Mouse (Mus musculus) embryonic stem cell, embryonic (primary cell): ENCODE data around the gene Frmpd1.

ENCODE experiments used
- CTCF ChIA-PET, 4 experiments: fragments of 300-600 bp in 2 of 4; fragments of 350-600 bp in 2 of 4; sonication (Branson Sonifier 250); formaldehyde crosslinking; loops; one replicate each; lab custom pipeline; 2022; ENCODE audit warnings: inconsistent platforms in 2 of 4; lab: Charles Lee
- POLR2A ChIA-PET, 4 experiments: fragments of 300-600 bp in 2 of 4; fragments of 350-600 bp in 2 of 4; sonication (Branson Sonifier 250); formaldehyde crosslinking; loops; one replicate each; lab custom pipeline; 2022; ENCODE audit warnings: antibody characterized with exemption in 4 of 4, inconsistent platforms in 1 of 4; lab: Charles Lee

Gene Frmpd1

DNA sequence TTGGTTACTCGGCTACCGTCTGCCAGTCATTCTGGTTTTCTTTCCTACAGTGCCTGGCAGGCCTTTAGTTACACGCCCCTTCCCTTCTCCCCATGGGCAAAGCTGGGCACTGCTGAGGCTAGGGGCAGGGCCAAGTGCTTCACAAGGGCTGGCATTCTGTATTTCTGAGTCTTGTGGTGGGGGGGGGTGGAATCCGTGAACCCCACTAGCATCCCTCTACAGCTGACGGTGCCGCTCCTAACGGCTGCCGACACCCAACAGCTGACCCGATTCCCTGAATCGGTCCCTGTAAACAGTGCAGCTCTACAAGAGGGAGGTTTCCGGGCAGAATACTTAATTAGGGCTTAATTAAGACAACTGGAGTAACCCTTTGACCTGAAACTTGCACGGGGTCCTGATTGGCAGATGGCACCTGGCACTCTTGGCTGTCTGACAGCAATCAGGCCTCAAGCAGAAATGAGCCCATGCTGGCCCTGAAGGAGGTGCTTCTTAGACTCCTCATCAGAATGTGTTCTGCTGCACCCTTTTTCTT, 24.2 kb downstream of the Frmpd1 start:
- CTCF ChIA-PET: interaction anchor here in 1 of 4 experiments (0.6 kb wide), 1 partner anchor 1446 kb away, joined by 3 read pairs; no protein-coding TSS in a partner anchor

DNA sequence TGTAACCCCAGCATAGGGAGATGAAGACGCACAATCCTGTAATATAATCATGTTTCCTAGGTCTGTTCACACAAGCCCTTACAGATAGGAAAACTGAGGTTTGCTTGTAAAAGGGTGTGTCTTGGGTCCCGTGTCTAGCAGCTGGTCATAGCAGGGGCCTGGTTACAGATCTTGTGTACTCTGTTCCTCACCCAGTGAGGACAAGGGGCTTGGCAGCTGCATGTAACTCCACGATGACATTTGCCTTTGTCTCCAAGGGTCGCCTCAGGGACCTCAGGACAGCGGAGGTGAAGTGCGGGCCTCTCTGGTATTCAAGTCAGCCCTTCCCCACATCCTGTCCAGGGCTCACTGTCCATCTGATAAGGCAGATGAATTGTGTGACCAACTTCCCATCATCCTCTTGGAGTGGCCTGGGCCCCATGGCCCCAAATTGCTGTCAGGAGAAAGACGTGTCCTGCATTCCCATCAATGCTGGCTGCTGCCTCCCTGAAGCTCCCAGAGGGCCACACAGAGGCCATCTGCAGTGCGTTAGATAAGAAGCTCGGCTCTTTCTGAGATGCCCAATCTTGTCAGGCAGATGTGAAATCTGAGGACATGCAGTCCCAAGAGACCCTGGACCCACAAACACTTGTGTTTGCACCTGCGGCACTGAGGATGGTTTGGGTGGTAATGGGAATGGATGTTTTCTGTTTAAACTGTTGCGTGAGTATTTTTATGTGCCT, 27.8 kb downstream of the Frmpd1 start:
- ChIA-PET POLR2A (no interaction called here), CTCF (no interaction called here)

More for the DNA sequence above, 24.2 kb downstream of the Frmpd1 start:
- POLR2A ChIA-PET: interaction anchor here in 1 of 4 experiments (1.0 kb wide), 1 partner anchor 20 kb away, joined by 3 read pairs; no protein-coding TSS in a partner anchor

DNA sequence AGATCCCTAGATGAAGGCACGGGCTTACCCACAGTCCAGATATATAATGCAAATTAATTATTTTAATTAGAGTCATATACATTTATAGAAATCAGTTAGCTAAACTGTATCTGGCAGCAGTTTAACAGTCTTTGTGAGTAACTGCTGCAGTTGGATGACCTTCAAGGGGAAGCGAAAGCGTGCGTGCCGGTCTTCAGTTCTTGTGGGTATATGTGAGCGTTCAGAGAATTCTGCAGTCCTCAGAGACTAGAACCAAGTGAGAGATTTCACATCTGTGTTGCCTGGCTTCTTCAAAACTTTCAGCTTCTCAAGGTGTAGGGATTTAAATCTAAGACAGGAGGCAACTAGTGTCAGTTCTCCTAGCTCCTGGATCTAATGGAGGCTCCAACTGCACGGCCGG, 35.3 kb downstream of the Frmpd1 start:
- CTCF ChIA-PET: interaction anchor here in 2 of 4 experiments (0.6 to 0.9 kb wide), 2 partner anchors 88 to 203 kb away, joined by 3 read pairs; no protein-coding TSS in a partner anchor
- POLR2A ChIA-PET: no interaction called here

DNA sequence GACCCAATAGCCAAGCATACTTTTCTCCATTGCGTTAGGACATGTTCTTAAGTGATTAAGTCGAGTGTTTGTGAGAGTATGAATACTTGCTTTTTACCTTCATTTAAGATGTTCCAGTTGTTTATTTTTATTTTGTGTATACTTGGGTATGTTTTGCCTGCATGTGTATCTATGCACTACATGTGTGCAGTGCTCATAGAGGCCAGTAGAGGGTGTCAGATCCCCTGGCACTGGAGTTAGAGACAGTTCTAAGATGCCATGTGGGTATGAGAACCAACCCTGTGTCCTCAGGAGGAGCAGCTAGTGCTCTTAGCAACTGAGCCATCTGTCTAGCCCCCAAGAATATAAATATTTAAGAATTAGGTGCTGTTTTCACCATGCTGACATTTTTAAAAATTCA, 37.7 kb downstream of the Frmpd1 start:
- ChIA-PET POLR2A (no interaction called here), CTCF (interaction anchor here in 3 of 4 experiments (0.5 to 0.6 kb wide), 3 partner anchors 33 to 273 kb away, joined by 3 read pairs; no protein-coding TSS in a partner anchor)

DNA sequence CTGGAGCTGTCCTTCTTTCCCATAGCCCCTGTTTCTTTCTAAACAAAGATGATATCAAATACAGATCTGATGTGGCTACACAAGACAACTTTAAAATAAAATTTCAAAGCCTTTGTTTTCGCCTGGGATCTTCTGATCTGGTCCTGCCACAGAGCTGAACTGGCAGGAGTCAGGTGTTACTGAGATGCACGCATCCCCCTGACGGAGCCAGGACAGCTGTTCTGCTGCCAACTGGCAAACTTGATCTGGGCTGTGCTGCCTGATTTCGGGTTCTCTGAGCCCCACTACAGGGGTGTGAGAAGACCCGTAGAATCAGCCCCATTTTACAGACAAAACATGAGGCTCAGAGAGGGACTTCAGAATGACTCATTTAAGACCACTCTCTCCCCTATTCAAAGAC, 45.6 kb downstream of the Frmpd1 start:
- ChIA-PET CTCF (interaction anchor here in 2 of 4 experiments (0.6 to 0.7 kb wide), 2 partner anchors 249 to 472 kb away, joined by 3 to 5 read pairs; no protein-coding TSS in a partner anchor), POLR2A (interaction anchor here in 2 of 4 experiments (0.5 to 1.1 kb wide), 3 partner anchors 26 to 591 kb away, joined by 4 to 8 read pairs (median 5); no protein-coding TSS in a partner anchor)

DNA sequence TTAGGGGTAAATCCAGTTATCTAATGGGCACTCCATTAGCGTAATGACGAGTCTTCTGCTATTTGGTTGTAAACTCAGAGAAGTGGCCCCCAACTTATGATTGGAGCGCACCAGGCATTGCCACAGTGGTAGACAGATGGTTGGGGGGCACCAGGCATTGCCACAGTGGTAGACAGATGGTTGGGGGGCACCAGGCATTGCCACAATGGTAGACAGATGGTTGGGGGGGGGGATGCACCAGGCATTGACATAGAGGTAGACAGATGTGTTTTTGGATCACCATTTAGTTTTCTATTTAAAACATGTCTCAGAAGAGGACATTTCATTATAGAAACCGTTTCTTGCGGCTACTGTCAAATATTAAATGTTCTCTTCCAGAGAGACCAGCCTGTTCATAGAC, 53.6 kb downstream of the Frmpd1 start:
- POLR2A ChIA-PET: interaction anchor here in 1 of 4 experiments (1.4 kb wide), 1 partner anchor 9 kb away, joined by 4 read pairs; no protein-coding TSS in a partner anchor
- CTCF ChIA-PET: interaction anchor here in 1 of 4 experiments (1.4 kb wide), 1 partner anchor 9 kb away, joined by 3 read pairs; no protein-coding TSS in a partner anchor

DNA sequence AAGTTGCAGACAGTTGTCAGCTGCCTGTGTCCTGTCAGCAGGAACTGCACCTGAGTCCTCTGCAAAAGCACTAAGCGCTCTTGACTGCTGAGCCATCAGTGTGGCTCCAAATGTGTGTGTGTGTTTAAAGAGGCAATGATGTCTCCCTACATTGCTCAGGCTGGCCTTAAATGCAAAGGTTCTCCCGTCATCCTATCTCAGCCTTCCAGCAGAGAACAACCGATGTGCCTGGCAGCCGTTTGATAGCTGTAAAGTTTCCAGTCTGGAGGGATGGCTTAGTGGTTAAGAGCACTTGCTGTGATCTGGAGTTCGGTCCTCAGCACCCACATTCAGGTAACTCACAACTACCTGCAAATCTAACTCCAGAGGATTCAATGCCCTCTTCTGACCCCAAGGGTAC, 56.7 kb downstream of the Frmpd1 start:
- ChIA-PET CTCF (interaction anchor here in 2 of 4 experiments (0.5 to 0.6 kb wide), 2 partner anchors 64 to 886 kb away, joined by 3 read pairs; no protein-coding TSS in a partner anchor), POLR2A (interaction anchor here in 2 of 4 experiments (0.6 to 0.8 kb wide), 2 partner anchors 13 to 624 kb away, joined by 3 to 5 read pairs; no protein-coding TSS in a partner anchor)

DNA sequence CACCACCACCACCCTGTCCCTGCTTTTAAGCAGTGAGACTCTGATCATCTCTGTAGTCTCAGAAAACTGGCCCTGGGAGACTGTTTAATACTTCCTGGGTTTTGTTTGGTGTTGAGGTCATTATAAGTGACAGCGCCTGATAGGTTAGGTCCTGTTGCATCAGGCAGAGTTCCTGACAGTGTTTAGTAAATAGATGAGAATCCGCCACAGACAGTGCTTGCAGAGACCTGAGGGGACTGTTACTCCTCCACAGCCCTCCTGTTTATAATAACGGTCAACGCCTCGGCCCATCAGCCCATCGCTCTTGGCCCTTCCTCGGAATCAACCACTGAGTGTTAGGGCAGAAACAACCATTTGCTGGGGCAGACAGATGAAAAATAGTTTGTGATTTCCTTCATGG, 57.5 kb downstream of the Frmpd1 start:
- CTCF ChIA-PET: no interaction called here
- POLR2A ChIA-PET: interaction anchor here in 1 of 4 experiments (1.8 kb wide), 1 partner anchor 11 kb away, joined by 4 read pairs; no protein-coding TSS in a partner anchor

DNA sequence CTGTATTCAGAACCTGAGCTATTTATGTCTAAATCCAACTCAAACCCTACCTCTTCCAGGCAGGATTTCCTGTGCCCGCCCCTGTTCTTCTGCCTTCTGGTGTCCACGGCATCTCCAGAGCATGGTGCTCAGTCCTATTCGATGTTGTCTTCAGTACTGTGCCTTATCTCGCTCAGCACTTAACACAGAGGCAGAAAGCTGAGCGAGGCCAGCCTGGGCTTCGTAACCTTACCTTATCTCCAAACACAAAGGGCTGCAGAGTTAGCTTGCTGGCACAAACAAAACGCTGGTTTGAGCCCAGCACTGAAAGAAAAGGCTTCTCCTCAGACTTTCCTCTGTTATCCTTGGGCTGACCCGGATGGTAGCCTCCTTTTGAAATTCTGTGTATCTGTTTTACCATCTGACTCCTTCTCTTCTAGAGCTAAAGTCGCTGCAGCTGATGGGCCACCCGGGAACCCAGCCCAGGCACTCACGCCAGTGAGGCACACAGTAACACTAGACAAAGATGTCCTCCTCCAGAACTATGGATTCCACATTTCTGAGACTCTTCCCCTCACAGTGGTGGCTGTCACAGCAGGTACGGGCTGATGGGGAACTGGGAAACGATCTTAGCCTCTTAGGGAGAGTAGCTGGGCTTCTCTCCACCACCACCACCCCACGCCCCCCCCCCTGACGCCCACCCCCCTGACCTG, 58.7 kb downstream of the Frmpd1 start:
- ChIA-PET CTCF (interaction anchor here in 3 of 4 experiments (0.5 to 1.0 kb wide), 4 partner anchors 8 to 559 kb away, joined by 3 to 9 read pairs (median 4); no protein-coding TSS in a partner anchor), POLR2A (interaction anchor here in 1 of 4 experiments (0.7 to 1.8 kb wide), 2 partner anchors 10 to 278 kb away, joined by 3 to 4 read pairs; no protein-coding TSS in a partner anchor)

DNA sequence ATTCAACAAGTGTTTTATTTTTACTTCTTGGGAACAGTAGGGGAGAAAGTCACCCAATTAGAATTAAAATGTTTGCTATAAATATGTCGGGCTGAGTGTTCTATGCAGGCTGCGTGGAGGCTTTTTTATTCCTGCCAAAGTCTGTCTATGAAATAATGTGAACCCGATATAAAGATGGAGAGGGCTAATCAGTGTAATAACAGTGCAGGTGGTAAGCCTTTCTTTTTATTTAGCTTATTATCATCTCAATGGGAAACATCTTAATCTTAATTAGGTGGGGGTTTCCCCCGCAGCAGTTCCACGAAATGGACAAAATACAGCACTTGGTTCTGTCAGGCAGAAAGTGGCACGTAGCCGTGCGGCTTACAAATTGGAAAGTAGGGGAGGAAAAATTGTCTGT, 66.6 kb downstream of the Frmpd1 start:
- POLR2A ChIA-PET: interaction anchor here in 1 of 4 experiments (0.5 kb wide), 1 partner anchor 10 kb away, joined by 3 read pairs; no protein-coding TSS in a partner anchor
- CTCF ChIA-PET: no interaction called here

DNA sequence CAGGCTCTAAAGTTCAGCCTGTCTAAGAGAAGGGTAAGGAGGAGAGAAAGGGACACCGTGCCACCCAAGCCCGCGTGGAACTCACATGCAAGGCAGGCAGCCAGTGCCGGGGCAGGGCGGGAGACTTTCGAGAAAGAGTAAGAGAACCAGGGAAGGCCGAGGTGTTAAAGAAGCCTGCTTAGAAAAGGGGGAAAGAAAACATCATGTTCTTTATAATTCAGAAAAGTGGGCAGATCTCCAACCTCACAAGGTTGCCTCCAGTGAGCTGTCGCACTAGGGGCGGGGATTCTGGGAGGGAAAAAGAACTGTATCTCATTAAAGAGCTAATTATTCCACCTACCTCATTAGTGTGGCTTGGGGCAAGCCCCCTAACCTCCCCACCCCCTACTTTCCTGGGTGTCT, 68.2 kb downstream of the Frmpd1 start:
- POLR2A ChIA-PET: interaction anchor here in 2 of 4 experiments (0.5 to 1.0 kb wide), 2 partner anchors 10 to 1115 kb away, joined by 3 to 4 read pairs; no protein-coding TSS in a partner anchor
- CTCF ChIA-PET: interaction anchor here in 1 of 4 experiments (0.6 to 1.7 kb wide), 2 partner anchors 55 to 236 kb away, joined by 4 read pairs; no protein-coding TSS in a partner anchor

DNA sequence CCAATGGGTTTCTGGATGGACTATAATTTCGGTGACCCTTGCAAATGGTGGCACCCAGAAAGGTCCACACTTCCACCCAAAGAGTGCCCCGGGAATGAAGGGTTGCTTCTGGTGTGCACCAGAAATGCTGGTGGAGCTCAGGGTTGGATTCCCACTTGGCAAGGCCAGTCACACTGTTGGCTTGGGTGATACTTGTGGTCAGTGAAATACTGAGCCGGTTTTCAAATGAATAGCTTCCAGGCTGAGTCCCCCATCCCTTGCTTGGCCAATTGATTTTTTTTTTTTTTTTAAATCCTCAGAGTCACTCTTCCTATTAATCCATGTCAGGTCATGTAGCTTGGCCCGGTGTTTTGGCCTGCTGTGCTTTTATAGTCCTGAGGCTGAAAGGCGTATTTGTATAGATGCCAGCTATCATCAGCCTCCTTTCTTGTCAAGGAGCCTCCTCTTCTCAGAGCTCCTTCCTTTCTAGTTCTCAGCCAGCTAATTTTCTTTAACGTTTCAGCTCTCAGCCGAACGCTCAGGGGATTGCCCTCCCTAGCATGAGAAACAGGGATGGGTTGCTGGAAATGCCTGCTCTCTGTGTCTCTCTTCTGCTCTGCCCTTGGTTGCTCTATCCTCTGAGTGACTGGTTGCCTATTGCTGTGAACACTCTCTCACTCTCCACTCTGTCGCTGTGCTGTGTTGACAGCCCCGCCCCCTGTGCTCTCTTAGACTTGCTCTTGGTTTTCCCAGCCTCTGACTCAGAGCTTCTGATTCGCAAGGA, 69.3 kb downstream of the Frmpd1 start:
- POLR2A ChIA-PET: interaction anchor here in 1 of 4 experiments (0.7 kb wide), 1 partner anchor 13 kb away, joined by 3 read pairs; no protein-coding TSS in a partner anchor
- CTCF ChIA-PET: interaction anchor here in 3 of 4 experiments (0.6 to 1.7 kb wide), 5 partner anchors 32 to 686 kb away, joined by 3 to 4 read pairs (median 4); no protein-coding TSS in a partner anchor

DNA sequence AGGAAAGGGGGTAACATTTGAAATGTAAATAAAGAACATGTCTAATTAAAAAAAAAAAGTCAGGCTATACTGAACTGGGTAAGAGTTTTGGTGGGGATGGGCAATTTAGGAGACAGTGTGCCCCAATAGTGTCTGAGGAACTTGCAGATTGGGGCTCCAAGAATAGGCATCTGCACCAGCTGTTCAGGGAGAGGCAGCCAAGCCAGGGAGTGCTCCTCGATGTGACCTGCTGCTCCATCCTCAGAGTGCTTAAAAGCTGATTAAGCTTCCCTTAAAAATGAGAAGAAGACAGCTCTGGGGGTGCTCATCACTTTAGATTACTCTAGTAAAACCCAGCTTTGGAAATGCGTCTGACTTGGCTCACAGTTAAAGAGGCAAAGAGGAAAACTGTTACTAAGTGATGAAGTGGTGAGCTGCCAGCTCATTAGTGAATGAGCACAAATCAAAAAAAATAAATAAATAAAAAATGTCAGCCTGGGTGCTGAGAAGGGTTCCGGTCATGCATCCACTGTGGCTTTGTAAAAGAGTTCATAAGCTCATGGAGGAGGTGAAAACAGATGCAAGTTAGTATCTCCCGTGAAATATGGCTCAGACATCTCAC, 74.7 kb downstream of the Frmpd1 start:
- POLR2A ChIA-PET: interaction anchor here in 2 of 4 experiments (0.6 to 0.7 kb wide), 4 partner anchors 63 to 1176 kb away, joined by 3 to 5 read pairs (median 3); no protein-coding TSS in a partner anchor
- CTCF ChIA-PET: no interaction called here

DNA sequence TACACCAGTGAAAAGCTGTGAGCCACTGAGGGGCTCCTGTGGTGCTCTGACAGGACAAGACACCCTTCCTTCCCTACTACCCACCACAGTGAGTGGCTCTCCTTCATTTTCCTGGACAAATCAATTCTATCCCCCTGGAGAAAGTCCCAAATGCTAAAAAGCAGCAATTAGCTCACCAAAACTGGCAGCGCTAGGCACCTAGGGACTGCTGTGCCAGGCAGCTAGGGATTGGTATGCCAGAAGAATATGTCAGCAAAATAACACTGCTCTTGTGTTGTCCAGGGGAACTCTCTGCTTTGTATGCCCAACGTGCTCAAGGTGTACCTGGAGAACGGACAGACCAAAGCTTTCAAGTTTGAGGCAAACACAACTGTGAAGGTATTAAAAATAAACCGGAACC, 76.9 kb downstream of the Frmpd1 start:
- CTCF ChIA-PET: interaction anchor here in 1 of 4 experiments (0.5 kb wide), 1 partner anchor 331 kb away, joined by 3 read pairs; no protein-coding TSS in a partner anchor
- POLR2A ChIA-PET: no interaction called here

DNA sequence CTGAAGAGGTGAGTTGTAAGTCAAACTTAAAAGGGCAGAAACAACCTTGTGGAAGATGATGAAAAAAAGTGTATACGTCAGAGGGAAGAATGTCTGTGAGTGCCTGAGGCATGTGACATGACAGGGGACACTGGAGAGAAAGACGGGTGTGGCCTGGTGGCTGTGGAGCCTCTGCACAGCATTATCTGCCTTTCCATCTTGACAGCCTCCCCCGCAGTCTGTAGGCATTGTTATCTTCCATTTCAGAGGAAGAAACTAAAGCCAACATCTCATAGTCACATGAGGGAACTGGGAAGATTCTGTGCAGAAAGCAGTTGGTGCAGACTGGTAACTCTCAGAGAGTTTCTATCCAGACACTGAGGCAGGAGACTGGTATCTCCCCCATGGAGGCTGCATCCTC, 83.2 kb downstream of the Frmpd1 start:
- CTCF ChIA-PET: interaction anchor here in 1 of 4 experiments (0.6 kb wide), 1 partner anchor 82 kb away, joined by 3 read pairs; no protein-coding TSS in a partner anchor
- POLR2A ChIA-PET: interaction anchor here in 1 of 4 experiments (0.6 kb wide), 1 partner anchor 14 kb away, joined by 3 read pairs; no protein-coding TSS in a partner anchor

DNA sequence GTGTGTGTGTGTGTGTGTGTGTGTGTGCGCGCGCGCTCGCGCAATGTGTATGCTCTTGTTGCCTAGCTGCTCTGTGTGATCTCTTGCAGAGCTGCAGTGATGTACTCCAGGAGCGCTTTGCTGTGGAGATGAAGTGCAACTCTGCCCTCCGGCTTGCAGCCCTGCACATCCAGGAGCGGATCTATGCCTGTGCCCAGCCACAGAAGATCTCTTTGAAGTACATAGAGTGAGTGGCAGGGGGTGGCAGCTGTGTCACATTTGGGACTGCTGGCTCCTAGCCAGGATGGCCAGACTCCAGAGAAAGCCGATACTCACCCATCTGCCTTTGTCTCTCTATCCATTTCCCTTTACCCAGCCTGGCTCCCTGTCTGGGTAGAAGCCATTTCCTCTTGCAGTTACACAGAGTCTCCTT, 86.4 kb downstream of the Frmpd1 start:
- ChIA-PET CTCF (interaction anchor here in 3 of 4 experiments (0.6 to 1.4 kb wide), 4 partner anchors 8 to 1433 kb away, joined by 3 to 6 read pairs (median 4); no protein-coding TSS in a partner anchor), POLR2A (interaction anchor here in 1 of 4 experiments (0.6 kb wide), 1 partner anchor 16 kb away, joined by 3 read pairs; no protein-coding TSS in a partner anchor)

DNA sequence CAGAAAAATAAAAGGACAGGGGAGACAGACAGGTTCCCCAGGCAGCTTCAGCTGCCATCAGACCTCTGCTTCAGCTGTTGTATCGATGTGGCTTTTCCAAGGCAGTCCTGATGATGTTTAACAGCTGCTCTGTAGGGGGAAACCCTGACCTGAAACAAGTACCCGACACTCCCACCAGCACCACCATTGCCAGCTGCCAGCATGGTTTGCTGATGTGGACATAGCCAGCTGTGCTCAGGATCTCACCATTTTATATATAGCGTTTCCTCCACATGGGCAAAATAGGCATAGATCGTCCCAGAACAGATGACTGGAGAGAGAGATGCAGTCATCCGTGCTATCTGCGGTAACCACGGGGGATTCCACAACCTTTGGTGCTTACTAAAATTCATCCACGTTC, 91.1 kb downstream of the Frmpd1 start:
- CTCF ChIA-PET: no interaction called here
- POLR2A ChIA-PET: no interaction called here
